Mouse (Mus musculus) MEL (cell line): ENCODE measurements around the gene Evc.

Experiments
- CTCF ChIP-seq, 3 experiments: IDR thresholded peaks in 2 of 3; conservative IDR thresholded peaks in 1 of 3; 2 replicates each; pipeline ENCODE4 v1.5.1; 2011 to 2012; ENCODE audit warnings: low read length in 3 of 3, low read depth in 2 of 3, mild to moderate bottlenecking in 2 of 3, improper control_type of control experiment in 1 of 3, inconsistent platforms in 1 of 3, mixed read lengths in 1 of 3, moderate library complexity in 1 of 3; ENCODE audit not compliant: control insufficient read depth in 1 of 3, insufficient read depth in 1 of 3, poor library complexity in 1 of 3, severe bottlenecking in 1 of 3
- MAFK ChIP-seq: IDR thresholded peaks from 2 replicates; pipeline ENCODE4 v1.6.1; 2011; ENCODE audit warnings: low read depth, mild to moderate bottlenecking, low read length, improper control_type of control experiment, borderline replicate concordance
- MAX ChIP-seq: IDR thresholded peaks from 2 replicates; pipeline ENCODE4 v1.6.1; 2011; ENCODE audit warnings: low read length, improper control_type of control experiment
- POLR2A ChIP-seq, 2 experiments: IDR thresholded peaks; 2 replicates each; pipeline ENCODE4 v1.6.1; 2011 to 2012; ENCODE audit warnings: low read length in 2 of 2, mild to moderate bottlenecking in 2 of 2, control low read depth in 1 of 2, improper control_type of control experiment in 1 of 2, low read depth in 1 of 2, moderate library complexity in 1 of 2; ENCODE audit not compliant: control insufficient read depth in 1 of 2, insufficient read depth in 1 of 2, poor library complexity in 1 of 2
- TBP ChIP-seq: IDR thresholded peaks from 2 replicates; pipeline ENCODE4 v1.8.0; 2011; ENCODE audit warnings: low read depth, low read length, improper control_type of control experiment
- ZKSCAN1 ChIP-seq: IDR thresholded peaks from 2 replicates; pipeline ENCODE4 v1.6.1; 2012; ENCODE audit warnings: low read depth, mild to moderate bottlenecking, inconsistent platforms, low read length, improper control_type of control experiment, moderate library complexity

DNA sequence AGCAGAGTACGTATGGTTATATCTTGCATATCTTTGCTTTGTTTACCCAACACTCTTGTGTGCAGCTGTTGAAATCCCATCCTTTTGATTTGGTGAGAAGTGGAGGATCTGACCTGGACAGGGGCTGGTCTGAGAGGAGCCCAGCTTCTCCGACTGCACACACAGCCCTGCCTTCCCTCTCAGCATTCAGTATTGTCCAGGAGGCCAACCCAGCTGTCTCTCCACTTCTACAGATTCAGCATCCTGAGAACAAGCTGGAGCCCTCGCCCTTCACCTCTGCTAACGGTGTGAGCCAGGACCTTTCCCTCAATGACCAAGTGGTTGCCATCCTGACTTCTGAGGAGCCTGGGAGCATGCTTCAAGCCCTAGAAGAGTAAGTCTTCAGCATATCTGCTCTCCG is 26.6 kb upstream of the Evc start:
- TF ChIP-seq POLR2A (IDR thresholded peaks at IDR 0.05; ENCODE audit: control insufficient read depth in 1 of 2, insufficient read depth in 1 of 2, low read depth in 1 of 2, low read length in 2 of 2, poor library complexity in 1 of 2) = no peak
- no peak for TF ChIP-seq MAFK
- TF ChIP-seq CTCF (IDR thresholded peaks at IDR 0.05 in 2 of 3, conservative IDR thresholded peaks at IDR 0.05 in 1 of 3; ENCODE audit: control insufficient read depth in 1 of 3, insufficient read depth in 1 of 3, low read depth in 2 of 3, low read length in 3 of 3, poor library complexity in 1 of 3, severe bottlenecking in 1 of 3) = no peak
- TF ChIP-seq TBP = no peak
- no peak for TF ChIP-seq MAX
- no peak for TF ChIP-seq ZKSCAN1
